Mouse (Mus musculus) neutrophil, adult 5-6 weeks (primary cell): Measurements from ENCODE around the gene Golga7b. TPM values are rescaled to one million over a fixed set of nuclear protein-coding genes. Genes with fewer than 3 reads are reported as not detected.
A peak's percentile ranks its signal among the peaks of the same experiment; 100 is the strongest.

Source experiments
- ATAC-seq: fragments of 151-379, 151-347 bp; 2 replicates; pipeline ENCODE4 v1.8.0; 2017; ENCODE audit warnings: mild to moderate bottlenecking, moderate TSS enrichment; ENCODE audit not compliant: insufficient number of reproducible peaks, poor library complexity, low FRiP score, severe bottlenecking; ENCODE audit errors: extremely low read depth
- total RNA-seq: library from RNA; stranded (forward); fragments of 200-1000 nt; gene quantifications from 2 replicates; pipeline ENCODE4 v1.2.3, GENCODE M21; 2017

Golga7b gene
- total RNA-seq, 1 experiment from 2014 or later, result not detected

- no peak for ATAC-seq
These were observed 4.0 kb upstream of the Golga7b start for GRCm38 (mm10) chr19:42243401-42243800.

GRCm38 (mm10) chr19:42246626-42247025 lies 748 bp upstream of the Golga7b start:
- ATAC-seq, result no peak

- no peak for ATAC-seq
These were observed 2.9 kb downstream of the Golga7b start for GRCm38 (mm10) chr19:42249976-42250914.

GRCm38 (mm10) chr19:42255438-42255783 lies 8.0 kb downstream of the Golga7b start:
- no peak for ATAC-seq

- ATAC-seq, result no peak
These were observed 8.6 kb downstream of the Golga7b start for GRCm38 (mm10) chr19:42255784-42256610.

- ATAC-seq, result no peak
These were observed 9.4 kb downstream of the Golga7b start for GRCm38 (mm10) chr19:42256611-42257240.

GRCm38 (mm10) chr19:42257241-42257635 lies 9.9 kb downstream of the Golga7b start:
- ATAC-seq, result no peak

GRCm38 (mm10) chr19:42258031-42258430 lies 10.7 kb downstream of the Golga7b start:
- no peak for ATAC-seq

GRCm38 (mm10) chr19:42258596-42258995 lies 11.2 kb downstream of the Golga7b start:
- no peak for ATAC-seq

- no peak for ATAC-seq
These were observed 13.1 kb downstream of the Golga7b start for GRCm38 (mm10) chr19:42260486-42260885.

- ATAC-seq, result no peak
These were observed 16.1 kb downstream of the Golga7b start for GRCm38 (mm10) chr19:42263524-42263923.

GRCm38 (mm10) chr19:42268337-42268736 lies 21.0 kb downstream of the Golga7b start:
- ATAC-seq, result no peak

GRCm38 (mm10) chr19:42270119-42270518 lies 22.7 kb downstream of the Golga7b start:
- ATAC-seq, result no peak

- no peak for ATAC-seq
These were observed 23.8 kb downstream of the Golga7b start for GRCm38 (mm10) chr19:42271182-42271581.

- ATAC-seq, result 0 out of 2 replicates have a peak, but pooled peaks have one; percentile 40
These were observed 24.9 kb downstream of the Golga7b start for GRCm38 (mm10) chr19:42272003-42272963.

- ATAC-seq, result no peak
These were observed 29.9 kb downstream of the Golga7b start for GRCm38 (mm10) chr19:42277288-42277687.

GRCm38 (mm10) chr19:42278461-42278860 lies 31.1 kb downstream of the Golga7b start:
- ATAC-seq, result no peak

- no peak for ATAC-seq
These were observed 32.2 kb downstream of the Golga7b start for GRCm38 (mm10) chr19:42279611-42280010.
